Mouse (Mus musculus) forebrain, embryonic 14.5 days (tissue): ENCODE measurements around the gene Cnst. TPM values are rescaled to one million over a fixed set of nuclear protein-coding genes. Genes with fewer than 3 reads are reported as not detected.

Experiments
- ATAC-seq: fragments of 200-750 bp; cut with Nextera tagmentation; 2 replicates; pipeline ENCODE4 v1.8.0; 2017; ENCODE audit warnings: mild to moderate bottlenecking, moderate library complexity
- DNase-seq: peaks from one replicate; pipeline ENCODE4 v3.0.0-alpha.2; 2015; ENCODE audit warnings: low spot score
- H3K27ac ChIP-seq: fragments of 300-500 bp; sonication (generic); 2 replicates; pipeline ENCODE4 v1.5.1; 2014; ENCODE audit warnings: low read depth, mild to moderate bottlenecking, control low read depth, low read length, moderate library complexity
- H3K27me3 ChIP-seq: fragments of 300-500 bp; sonication (generic); replicated peaks from 2 replicates; pipeline ENCODE4 v1.6.1; 2014; ENCODE audit warnings: low read length, control low read depth, mixed read lengths; ENCODE audit not compliant: control insufficient read depth, insufficient read depth
- H3K36me3 ChIP-seq: fragments of 300-500 bp; sonication (generic); 2 replicates; pipeline ENCODE4 v1.6.1; 2014; ENCODE audit warnings: low read length, control low read depth; ENCODE audit not compliant: control insufficient read depth, insufficient read depth
- H3K4me1 ChIP-seq: fragments of 300-500 bp; sonication (generic); 2 replicates; pipeline ENCODE4 v1.6.1; 2014; ENCODE audit warnings: antibody characterized with exemption, low read length, control low read depth; ENCODE audit not compliant: control insufficient read depth, insufficient read depth
- H3K4me2 ChIP-seq: fragments of 300-500 bp; sonication (generic); 2 replicates; pipeline ENCODE4 v1.6.1; 2014; ENCODE audit warnings: mild to moderate bottlenecking, control low read depth, low read length
- H3K4me3 ChIP-seq: fragments of 300-500 bp; sonication (generic); 2 replicates; pipeline ENCODE4 v1.5.1; 2014; ENCODE audit warnings: low read depth, low read length, control low read depth
- H3K9ac ChIP-seq: fragments of 300-500 bp; sonication (generic); 2 replicates; pipeline ENCODE4 v1.6.1; 2014; ENCODE audit warnings: mild to moderate bottlenecking, low read length, control low read depth, moderate library complexity
- H3K9me3 ChIP-seq: fragments of 300-500 bp; sonication (generic); replicated peaks from 2 replicates; pipeline ENCODE4 v1.6.1; 2016; ENCODE audit warnings: low read length, control low read depth, mixed read lengths; ENCODE audit not compliant: control insufficient read depth
- WGBS: fragments of 180-500 bp; shearing (Covaris S2); extraction: QIAGEN DNeasy Blood & Tissue Kit; methylation state at CpG from one replicate; pipeline ENCODE4 v1.1.7; 2014; 5-methylcytosine and 5-hydroxymethylcytosine counted together
- polyA plus RNA-seq: library from polyadenylated mRNA; unstranded; fragments of >200 nt; fragmentation: Nextera tagmentation; extraction: Ambion mirVana; gene quantifications from 2 replicates; pipeline ENCODE4 v1.2.1, GENCODE M21; 2014

Gene Cnst
- polyA plus RNA-seq, 1 experiment from 2014 or later: 23.3 TPM

DNA sequence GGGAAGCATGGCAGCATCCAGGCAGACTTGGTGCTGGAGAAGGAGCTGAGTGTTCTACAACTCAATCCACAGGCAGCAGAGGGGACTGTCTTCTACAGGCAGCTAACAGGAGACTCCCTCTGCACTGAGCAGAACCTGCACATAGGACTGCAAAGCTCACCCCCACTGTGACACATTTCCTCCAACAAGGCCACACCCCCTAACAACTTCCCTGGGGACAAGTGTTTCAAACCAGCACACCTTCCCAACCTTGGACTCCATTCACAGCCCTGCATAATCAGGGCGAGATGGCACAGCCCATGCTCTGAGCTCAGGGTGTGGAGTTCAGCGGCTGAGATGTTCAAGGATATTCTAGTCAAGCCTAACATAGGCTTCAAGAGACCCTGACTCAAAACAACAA lies 130.9 kb downstream of the Cnst start:
- Histone ChIP-seq H3K4me3 (no peak overlapping the region), H3K4me2 (no peak overlapping the region), H3K9me3 (no peaks in the 10 kb centered on the region), H3K27me3 (no peaks in the 10 kb centered on the region), H3K9ac (no peak overlapping the region), H3K4me1 (no peaks in the 10 kb centered on the region), H3K36me3 (peaks cover 64% of the 10 kb centered on the region), H3K27ac (no peak overlapping the region)
- ATAC-seq (no peak), DNase-seq (no peak)
- 89% methylated on average over 2 of the region's 2 CpGs for WGBS

Other genes starting within 250 kb of the Cnst start
- gene Smyd3, start 28.3 kb upstream of the Cnst start, polyA plus RNA-seq: 18.2 and 26.1 TPM in 2 replicates
- 37.2 and 45.7 TPM in 2 replicates for gene Tfb2m, start 103 bp upstream of the Cnst start, polyA plus RNA-seq
- 114 and 125 TPM in 2 replicates for gene Sccpdh, start 121.8 kb downstream of the Cnst start, polyA plus RNA-seq
- gene Kif28, start 198.9 kb downstream of the Cnst start, polyA plus RNA-seq: not detected in 2 replicates